Mouse (Mus musculus) embryonic stem cell, embryonic (primary cell): ENCODE results near the gene Qsox2.

Experiments used
- CTCF ChIA-PET, 4 experiments: fragments of 300-600 bp in 2 of 4; fragments of 350-600 bp in 2 of 4; sonication (Branson Sonifier 250); formaldehyde crosslinking; loops; one replicate each; lab custom pipeline; 2022; ENCODE audit warnings: inconsistent platforms in 2 of 4; lab: Charles Lee
- POLR2A ChIA-PET, 4 experiments: fragments of 300-600 bp in 2 of 4; fragments of 350-600 bp in 2 of 4; sonication (Branson Sonifier 250); formaldehyde crosslinking; loops; one replicate each; lab custom pipeline; 2022; ENCODE audit warnings: antibody characterized with exemption in 4 of 4, inconsistent platforms in 1 of 4; lab: Charles Lee

The Qsox2 gene

GRCm38 (mm10) chr2:26237290-26237782 lies at the start of gene Qsox2:
Gene Qsox2 (minus strand): TSS chr2:26237525.
- POLR2A ChIA-PET = interaction anchor here (0.6 to 2.0 kb wide), 73 partner anchors 9 to 1170 kb away, joined by 3 to 20 read pairs (median 4); partner anchors contain the start of genes Camsap1 (in 3 of the 4), Dnlz (in 2 of the 4), Agpat2 (in 1 of the 4) and Entr1 (in 1 of the 4)
- CTCF ChIA-PET = interaction anchor here (0.6 to 1.6 kb wide), 12 partner anchors 9 to 306 kb away, joined by 3 to 13 read pairs (median 5); partner anchors contain the start of gene Dnlz (in 1 of the 4)

DNA sequence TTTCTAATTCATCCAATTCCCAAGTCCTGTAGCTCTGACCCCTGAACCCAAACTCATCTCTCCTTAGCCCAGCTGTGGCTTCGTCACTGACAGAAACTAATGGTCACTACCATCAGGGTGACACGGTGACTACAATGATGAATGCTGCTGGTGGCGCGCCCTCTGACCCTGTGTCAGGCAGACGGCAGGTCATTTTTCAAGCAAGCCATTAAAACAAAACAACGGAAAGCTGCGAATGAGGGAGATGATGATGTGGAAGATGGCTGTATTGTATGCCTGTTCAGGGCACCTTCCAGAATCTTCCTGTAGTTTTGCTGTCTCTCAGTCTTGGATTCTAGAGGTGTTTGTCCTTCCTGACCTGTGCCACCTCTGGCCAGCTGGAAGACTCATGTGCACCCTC lies 49.1 kb upstream of the Qsox2 start:
- POLR2A ChIA-PET = interaction anchor here in 1 of 4 experiments (0.6 to 1.0 kb wide), 3 partner anchors 38 to 123 kb away, joined by 3 to 4 read pairs (median 3); no protein-coding TSS in a partner anchor
- CTCF ChIA-PET = interaction anchor here in 3 of 4 experiments (0.6 to 1.8 kb wide), 5 partner anchors 15 to 133 kb away, joined by 3 to 6 read pairs (median 5); no protein-coding TSS in a partner anchor

DNA sequence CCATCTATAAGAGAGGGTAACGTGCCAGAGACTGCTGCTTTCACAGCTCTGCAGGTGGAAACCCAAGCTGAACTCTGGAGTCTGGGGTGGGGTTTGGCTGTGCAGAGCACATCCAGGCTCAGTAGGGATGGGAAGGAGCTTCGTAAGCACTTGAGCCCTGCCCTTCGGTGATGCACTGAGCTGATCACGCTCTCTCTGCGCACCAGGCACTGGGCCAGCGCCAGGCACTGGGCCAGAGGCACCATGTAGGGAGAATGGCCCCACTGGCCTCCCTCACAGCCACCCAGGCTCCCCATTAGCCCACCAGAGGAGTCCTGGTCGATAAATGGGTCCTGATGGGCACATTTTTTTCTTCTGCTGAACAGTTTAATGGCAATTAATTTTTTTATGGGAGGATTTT lies 48.5 kb upstream of the Qsox2 start:
- CTCF ChIA-PET = interaction anchor here in 3 of 4 experiments (0.5 to 1.8 kb wide), 5 partner anchors 13 to 132 kb away, joined by 3 to 6 read pairs (median 5); no protein-coding TSS in a partner anchor
- POLR2A ChIA-PET = interaction anchor here in 1 of 4 experiments (0.6 to 1.0 kb wide), 2 partner anchors 44 to 124 kb away, joined by 3 to 4 read pairs; no protein-coding TSS in a partner anchor

DNA sequence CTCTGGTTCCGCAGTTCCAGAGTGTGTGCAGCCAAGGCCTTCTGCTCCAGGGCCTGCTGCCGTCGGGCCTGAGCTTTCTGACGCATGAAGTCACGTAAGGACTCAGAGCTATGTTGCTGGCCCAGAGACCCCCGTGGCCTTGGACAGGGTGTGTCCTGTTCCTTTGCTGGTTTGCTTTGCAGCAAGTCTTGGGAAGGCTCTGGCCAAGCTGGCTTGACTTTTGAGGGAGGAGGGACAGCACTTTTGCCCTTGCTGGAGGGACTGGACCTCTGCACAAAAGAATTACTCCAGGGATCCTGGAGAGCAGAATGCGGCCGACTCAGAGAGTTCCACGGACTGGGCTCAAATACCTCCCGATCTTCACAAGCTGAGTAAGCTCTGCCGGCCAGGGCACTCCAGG lies 43.3 kb upstream of the Qsox2 start:
- POLR2A ChIA-PET = interaction anchor here in 1 of 4 experiments (0.8 kb wide), 1 partner anchor 163 kb away, joined by 3 read pairs; no protein-coding TSS in a partner anchor
- CTCF ChIA-PET = interaction anchor here in 1 of 4 experiments (1.0 to 3.3 kb wide), 2 partner anchors 71 to 127 kb away, joined by 3 to 12 read pairs; partner anchors contain the start of gene Dnlz

- ChIA-PET POLR2A (no interaction called here), CTCF (interaction anchor here in 1 of 4 experiments (0.6 to 3.3 kb wide), 4 partner anchors 16 to 131 kb away, joined by 3 to 12 read pairs (median 4); partner anchors contain the start of gene Inpp5e)
Measured at GRCm38 (mm10) chr2:26279712-26280111, 42.4 kb upstream of the Qsox2 start.

GRCm38 (mm10) chr2:26273611-26274010 lies 36.3 kb upstream of the Qsox2 start:
- ChIA-PET POLR2A (interaction anchor here in 2 of 4 experiments (0.6 to 2.4 kb wide), 4 partner anchors 17 to 311 kb away, joined by 3 to 6 read pairs (median 3); no protein-coding TSS in a partner anchor), CTCF (interaction anchor here (0.6 to 4.4 kb wide), 9 partner anchors 45 to 821 kb away, joined by 3 to 54 read pairs (median 6); no protein-coding TSS in a partner anchor)

DNA sequence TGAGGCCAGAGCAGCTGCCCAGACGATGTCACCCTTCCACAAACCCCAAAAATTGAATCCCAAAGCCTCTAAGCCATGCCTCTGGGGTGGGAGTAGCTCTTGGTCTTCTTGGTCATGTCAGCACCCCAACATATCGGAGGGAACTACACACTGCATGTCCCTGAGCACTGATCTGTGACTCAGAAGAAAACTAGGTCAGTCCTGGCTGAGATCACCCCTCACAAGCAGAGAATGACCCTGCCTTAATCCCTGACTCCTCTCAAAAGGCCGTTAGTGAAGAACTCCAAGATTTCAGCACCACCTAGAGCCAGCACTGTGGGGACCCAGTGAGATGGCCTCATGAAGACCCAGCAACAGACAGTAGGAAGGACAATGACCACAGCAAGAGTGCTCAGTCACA lies 30.9 kb upstream of the Qsox2 start:
- ChIA-PET POLR2A (interaction anchor here in 1 of 4 experiments (1.1 to 1.4 kb wide), 4 partner anchors 11 to 117 kb away, joined by 3 to 4 read pairs (median 3); no protein-coding TSS in a partner anchor), CTCF (no interaction called here)

DNA sequence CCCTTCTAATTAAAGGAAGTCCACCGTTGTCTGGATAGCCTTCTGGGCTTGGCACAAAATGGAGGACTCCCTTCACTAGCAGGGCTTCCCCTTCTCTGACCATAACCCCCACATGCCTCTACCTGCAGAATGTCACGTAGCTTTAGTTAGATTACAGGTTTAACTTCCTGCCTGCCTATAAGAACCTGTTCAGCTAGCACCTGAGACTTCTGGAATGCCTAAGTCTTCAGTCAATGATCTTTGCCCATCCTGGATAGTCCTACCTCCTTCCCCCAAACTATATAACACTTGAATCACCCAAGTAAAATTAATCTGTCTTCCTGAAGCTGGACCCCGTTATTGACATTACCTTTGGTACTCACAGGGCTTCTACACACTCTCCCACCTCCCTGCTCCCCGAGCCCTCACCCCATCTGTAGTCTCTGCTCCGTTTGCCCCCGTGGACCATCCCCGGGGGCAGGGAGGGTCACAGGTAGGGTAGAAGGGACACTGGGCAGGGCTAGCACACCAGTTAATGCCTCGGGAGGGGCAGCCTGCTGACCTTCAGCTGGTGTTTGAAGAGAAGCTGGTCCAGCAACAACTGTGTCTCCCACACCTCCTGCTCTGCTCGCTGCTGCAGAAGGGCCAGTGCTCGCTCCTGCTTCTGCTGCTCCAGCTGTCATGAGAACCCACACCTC lies 28.9 kb upstream of the Qsox2 start:
- ChIA-PET POLR2A (interaction anchor here in 1 of 4 experiments (0.6 kb wide), 1 partner anchor 14 kb away, joined by 3 read pairs; no protein-coding TSS in a partner anchor), CTCF (no interaction called here)

- POLR2A ChIA-PET = interaction anchor here in 1 of 4 experiments (0.7 kb wide), 1 partner anchor 18 kb away, joined by 3 read pairs; no protein-coding TSS in a partner anchor
- CTCF ChIA-PET = no interaction called here
Measured at GRCm38 (mm10) chr2:26265095-26265494, 27.8 kb upstream of the Qsox2 start.

DNA sequence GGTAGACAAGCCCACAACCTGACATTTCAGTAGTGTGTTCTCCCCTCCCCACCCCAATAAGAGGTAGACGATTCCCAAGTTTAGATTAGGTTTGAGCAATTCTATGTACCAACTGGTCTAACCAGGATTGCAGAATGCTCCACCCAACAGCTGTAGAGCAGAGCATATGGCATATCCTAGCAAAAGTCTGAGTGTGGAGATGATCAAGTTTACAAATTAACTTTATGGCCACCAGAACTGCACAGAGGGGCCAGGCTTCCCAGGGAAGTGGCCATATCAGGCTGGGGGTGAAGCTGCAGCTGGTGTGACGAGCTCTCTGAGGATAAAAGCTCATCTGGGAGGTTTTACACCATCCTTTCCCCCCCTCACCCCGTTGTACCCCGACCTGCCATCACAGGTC lies 27.3 kb upstream of the Qsox2 start:
- ChIA-PET CTCF (no interaction called here), POLR2A (interaction anchor here in 1 of 4 experiments (0.7 kb wide), 1 partner anchor 18 kb away, joined by 3 read pairs; no protein-coding TSS in a partner anchor)

DNA sequence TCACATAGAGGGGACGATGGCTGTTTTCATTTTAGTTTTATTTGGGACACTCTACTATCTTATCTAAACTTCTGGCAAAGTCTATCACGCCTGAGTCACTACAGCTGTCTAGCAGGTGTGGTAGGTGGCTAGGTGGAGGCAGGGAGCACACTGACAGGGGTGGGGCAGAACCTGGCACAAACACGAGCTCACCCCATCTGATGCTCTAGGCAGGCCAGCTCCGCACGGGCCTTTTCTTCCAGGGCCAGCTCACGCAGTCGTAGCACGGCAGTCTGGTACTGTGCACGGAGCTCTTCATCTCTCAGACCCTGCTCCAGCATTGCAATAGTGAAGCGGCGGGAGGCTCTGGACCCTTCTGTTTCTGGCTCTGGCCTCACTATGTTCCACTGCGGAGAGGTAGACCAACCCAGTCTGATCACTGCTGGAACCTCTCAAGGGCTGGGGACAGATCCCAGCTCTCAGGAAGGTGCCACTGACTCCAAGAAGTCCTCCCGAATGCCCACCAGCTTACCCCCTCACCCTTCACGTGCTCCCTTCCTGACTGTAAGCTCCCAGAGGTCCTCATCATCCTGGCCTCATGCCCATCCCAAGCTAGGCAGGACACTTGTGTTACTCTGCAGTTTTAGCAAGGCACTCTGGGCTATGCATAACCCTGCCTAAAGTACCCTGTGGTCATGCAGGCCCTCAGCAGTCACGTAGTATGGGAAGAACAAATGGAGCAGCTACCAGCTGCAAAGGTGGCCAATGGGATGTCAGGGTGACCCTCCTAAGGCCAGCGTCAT lies 20.2 kb upstream of the Qsox2 start:
- ChIA-PET CTCF (interaction anchor here in 1 of 4 experiments (0.6 kb wide), 1 partner anchor 25 kb away, joined by 3 read pairs; no protein-coding TSS in a partner anchor), POLR2A (interaction anchor here in 2 of 4 experiments (0.6 to 4.3 kb wide), 7 partner anchors 10 to 232 kb away, joined by 3 to 18 read pairs (median 6); partner anchors contain the start of gene Qsox2 (in 1 of the 2))

DNA sequence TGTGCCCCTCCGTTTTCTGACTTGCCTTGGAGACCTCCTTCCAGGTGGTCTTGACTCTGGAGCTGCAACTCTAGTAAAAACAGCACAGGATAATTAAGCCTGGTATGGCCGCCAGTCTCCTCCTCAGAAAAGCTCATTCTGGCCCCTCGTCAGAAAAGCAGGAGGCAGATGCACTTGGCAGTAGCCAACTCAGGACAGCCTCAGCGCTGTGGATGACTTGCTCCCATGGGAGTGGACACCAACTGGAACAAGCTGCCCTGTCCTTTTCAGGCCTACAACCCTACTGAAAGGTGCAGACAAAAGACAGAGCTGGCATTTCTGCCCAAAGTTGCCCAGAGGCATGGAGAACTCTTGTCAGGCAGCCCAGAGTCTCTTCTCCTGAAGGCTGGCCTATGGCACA lies 17.5 kb upstream of the Qsox2 start:
- POLR2A ChIA-PET = interaction anchor here in 3 of 4 experiments (0.7 to 7.3 kb wide), 8 partner anchors 8 to 302 kb away, joined by 3 to 80 read pairs (median 7); partner anchors contain the start of gene Qsox2 (in 2 of the 3)
- CTCF ChIA-PET = interaction anchor here in 3 of 4 experiments (0.6 to 1.9 kb wide), 4 partner anchors 17 to 155 kb away, joined by 3 to 6 read pairs (median 3); partner anchors contain the start of gene Inpp5e (in 1 of the 3)

GRCm38 (mm10) chr2:26252514-26253206 lies 15.3 kb upstream of the Qsox2 start:
- CTCF ChIA-PET = interaction anchor here (0.5 to 1.8 kb wide), 9 partner anchors 70 to 625 kb away, joined by 3 to 12 read pairs (median 5); partner anchors contain the start of genes Agpat2 (in 1 of the 4), Fcna (in 1 of the 4) and Inpp5e (in 1 of the 4)

DNA sequence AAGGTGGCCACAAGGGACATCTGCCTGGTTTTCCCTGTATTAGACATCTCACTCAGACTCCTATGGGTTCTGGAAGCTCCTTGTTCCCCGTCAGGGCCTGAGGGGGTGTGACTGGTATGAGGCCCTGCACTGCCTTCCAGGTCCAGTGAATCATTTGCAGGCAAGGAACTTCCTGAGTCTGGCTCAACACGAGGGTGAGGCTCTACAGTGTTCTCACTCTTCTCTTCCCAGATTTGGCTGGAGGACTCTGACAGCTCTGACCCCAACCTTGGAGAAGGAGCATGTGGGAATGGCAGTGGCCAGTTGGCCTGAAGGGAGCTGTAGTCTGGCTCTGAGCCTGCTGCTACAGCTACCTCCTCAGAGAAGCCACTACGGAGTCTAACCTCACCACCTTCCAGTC lies 10.2 kb upstream of the Qsox2 start:
- CTCF ChIA-PET = interaction anchor here in 1 of 4 experiments (1.2 kb wide), 1 partner anchor 93 kb away, joined by 4 read pairs; no protein-coding TSS in a partner anchor
- POLR2A ChIA-PET = interaction anchor here in 3 of 4 experiments (0.5 to 2.6 kb wide), 9 partner anchors 8 to 811 kb away, joined by 3 to 14 read pairs (median 4); partner anchors contain the start of gene Qsox2 (in 1 of the 3)

More at GRCm38 (mm10) chr2:26252514-26253206, 15.3 kb upstream of the Qsox2 start:
- POLR2A ChIA-PET = interaction anchor here in 3 of 4 experiments (0.8 to 7.3 kb wide), 18 partner anchors 11 to 351 kb away, joined by 3 to 80 read pairs (median 3); partner anchors contain the start of genes Qsox2 (in 3 of the 3), Agpat2 (in 1 of the 3), Sec16a (in 1 of the 3) and Snapc4 (in 1 of the 3)

DNA sequence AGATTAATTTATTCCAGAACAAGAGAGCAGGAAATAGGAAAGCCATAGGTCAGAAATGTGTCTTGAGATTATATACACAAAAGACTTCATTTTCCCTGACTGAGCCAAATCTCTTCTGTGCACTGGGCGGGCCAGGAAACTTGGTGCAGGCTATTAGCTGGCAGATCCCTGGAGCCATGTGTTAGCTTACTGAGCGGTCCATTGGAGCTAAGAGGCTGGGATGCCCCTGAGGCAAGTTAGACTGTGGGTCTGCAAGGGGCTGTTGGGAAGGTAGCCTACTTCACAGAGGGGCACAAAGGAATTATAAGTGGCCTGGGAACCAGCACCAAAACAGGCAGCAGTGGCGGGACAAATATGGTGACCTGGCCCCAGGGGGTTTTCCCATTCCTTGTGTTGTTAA lies 3.5 kb upstream of the Qsox2 start:
- POLR2A ChIA-PET = interaction anchor here in 2 of 4 experiments (0.6 to 5.3 kb wide), 31 partner anchors 8 to 1125 kb away, joined by 3 to 80 read pairs (median 7); partner anchors contain the start of genes Camsap1 (in 1 of the 2), Lhx3 (in 1 of the 2) and Sec16a (in 1 of the 2)
- CTCF ChIA-PET = interaction anchor here in 1 of 4 experiments (0.7 kb wide), 1 partner anchor 30 kb away, joined by 3 read pairs; no protein-coding TSS in a partner anchor

GRCm38 (mm10) chr2:26240330-26240729 lies 3.0 kb upstream of the Qsox2 start:
- POLR2A ChIA-PET = interaction anchor here in 1 of 4 experiments (0.6 to 5.3 kb wide), 9 partner anchors 9 to 1124 kb away, joined by 3 to 80 read pairs (median 6); partner anchors contain the start of gene Camsap1

More at GRCm38 (mm10) chr2:26240330-26240729, 3.0 kb upstream of the Qsox2 start:
- CTCF ChIA-PET = no interaction called here
